In the genomic region with DNA sequence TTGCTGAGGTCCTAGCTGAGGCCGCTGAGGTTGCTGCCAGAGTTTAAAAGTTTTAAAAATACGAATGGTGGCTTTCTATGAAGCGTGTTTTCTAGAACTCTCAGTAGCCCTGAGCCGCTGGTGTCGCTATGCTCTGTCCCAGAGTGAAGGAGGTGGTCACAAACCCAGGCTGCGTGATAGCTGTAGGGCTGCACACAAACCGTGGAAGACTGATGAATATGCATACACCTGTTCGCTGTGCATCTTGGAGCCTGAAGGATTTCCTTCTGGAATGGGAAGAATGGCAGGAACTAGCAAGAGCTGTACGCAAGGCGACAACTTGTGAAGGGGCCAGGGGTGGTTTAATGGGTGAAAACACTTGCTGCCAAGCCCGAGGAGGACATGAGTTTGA, we compare ENCODE assay signal across 8 mouse cellular contexts. TPM values are rescaled to one million over a fixed set of nuclear protein-coding genes. Genes with fewer than 3 reads are reported as not detected.
DNase-seq lines count a peak whose midpoint lies in the region; ATAC-seq and TF ChIP-seq lines count a peak whose summit lies in the region.

No protein-coding gene starts in this region.

- H3K9me3 ChIP-seq in heart, embryonic 12.5 days (replicated peaks): no peaks in the 10 kb centered on the region
- no peaks in the 10 kb centered on the region for H3K9me3 ChIP-seq in embryonic facial prominence, embryonic 15.5 days (replicated peaks)
- no peaks in the 10 kb centered on the region for H3K9me3 ChIP-seq in limb, embryonic 14.5 days (ENCODE audit: control insufficient read depth, low read length)

- WGBS in heart, embryonic 12.5 days: 1% methylated on average over 11 of the region's 11 CpGs
- 2% methylated on average over 11 of the region's 11 CpGs for WGBS in embryonic facial prominence, embryonic 15.5 days
- WGBS in limb, embryonic 14.5 days: 2% methylated on average over 11 of the region's 11 CpGs
- 4% methylated on average over 11 of the region's 11 CpGs for WGBS in olfactory bulb, adult 2 months

- no peak for TF ChIP-seq CTCF in olfactory bulb, adult 2 months (IDR thresholded peaks at IDR 0.05; ENCODE audit: insufficient read depth, low read depth, low read length)

- no peak for DNase-seq in heart, postnatal 10 days
- DNase-seq in limb, embryonic 14.5 days (ENCODE audit: low spot score): peak; percentile 21
- DNase-seq in B cell, adult 2 months: no peak
- DNase-seq in layer of hippocampus, adult 18-20 months (ENCODE audit: low spot score in 2 of 2): no peak

- peak overlapping the region; percentile 72 for H3K4me2 ChIP-seq in heart, embryonic 12.5 days
- peak overlapping the region; percentile 76 for H3K4me2 ChIP-seq in embryonic facial prominence, embryonic 15.5 days (replicated peaks)
- H3K4me2 ChIP-seq in limb, embryonic 14.5 days (replicated peaks; ENCODE audit: low read depth, low read length, severe bottlenecking): peak overlapping the region; percentile 54

- peak overlapping the region; percentile 91 for H3K4me3 ChIP-seq in heart, embryonic 12.5 days
- H3K4me3 ChIP-seq in embryonic facial prominence, embryonic 15.5 days (replicated peaks): peak overlapping the region; percentile 91
- peak overlapping the region; percentile 83 for H3K4me3 ChIP-seq in limb, embryonic 14.5 days (replicated peaks; ENCODE audit: low read length)
- H3K4me3 ChIP-seq in olfactory bulb, adult 2 months (ENCODE audit: insufficient read depth, low read depth, low read length): peak overlapping the region; percentile 67

- H3K9ac ChIP-seq in heart, embryonic 12.5 days: peak overlapping the region; percentile 28
- H3K9ac ChIP-seq in embryonic facial prominence, embryonic 15.5 days: peak overlapping the region; percentile 86
- peak overlapping the region; percentile 91 for H3K9ac ChIP-seq in limb, embryonic 14.5 days (ENCODE audit: low read depth, low read length, severe bottlenecking)

- no peaks in the 10 kb centered on the region for H3K27me3 ChIP-seq in heart, embryonic 12.5 days (replicated peaks)
- H3K27me3 ChIP-seq in embryonic facial prominence, embryonic 15.5 days: no peaks in the 10 kb centered on the region
- no peaks in the 10 kb centered on the region for H3K27me3 ChIP-seq in limb, embryonic 14.5 days (ENCODE audit: control insufficient read depth, insufficient read depth, low read length)

- peak; percentile 41 for ATAC-seq in heart, embryonic 12.5 days (ENCODE audit: insufficient number of reproducible peaks, low FRiP score)
- peak; percentile 47 for ATAC-seq in CD4-positive, CD25-positive, alpha-beta regulatory T cell, adult 4 months
- peak; percentile 40; the same call in 1 of the 2 replicates for ATAC-seq in embryonic facial prominence, embryonic 15.5 days (ENCODE audit: insufficient number of reproducible peaks, low FRiP score, low TSS enrichment, low read depth)
- peak; percentile 42 for ATAC-seq in limb, embryonic 14.5 days (ENCODE audit: low FRiP score, low read depth)

- peaks cover 18% of the 10 kb centered on the region for H3K4me1 ChIP-seq in heart, embryonic 12.5 days (replicated peaks)
- H3K4me1 ChIP-seq in embryonic facial prominence, embryonic 15.5 days: peaks cover 22% of the 10 kb centered on the region
- peaks cover 14% of the 10 kb centered on the region for H3K4me1 ChIP-seq in limb, embryonic 14.5 days (ENCODE audit: control insufficient read depth, insufficient read depth, low read length)
- H3K4me1 ChIP-seq in olfactory bulb, adult 2 months (ENCODE audit: control insufficient read depth, insufficient read depth, low read length): peaks cover 14% of the 10 kb centered on the region

- intact Hi-C loops in heart, postnatal 10 days (cut with DNase I): no loop called here

- H3K27ac ChIP-seq in heart, embryonic 12.5 days (ENCODE audit: poor library complexity, severe bottlenecking): peak overlapping the region; percentile 65
- H3K27ac ChIP-seq in embryonic facial prominence, embryonic 15.5 days (replicated peaks): peak overlapping the region; percentile 90
- peak overlapping the region; percentile 65 for H3K27ac ChIP-seq in limb, embryonic 14.5 days (replicated peaks; ENCODE audit: low read depth, low read length)
- H3K27ac ChIP-seq in olfactory bulb, adult 2 months (ENCODE audit: insufficient read depth, low read depth, low read length): no peak overlapping the region

- TF ChIP-seq POLR2A in limb, embryonic 14.5 days (IDR thresholded peaks at IDR 0.05; ENCODE audit: borderline replicate concordance, extremely low read depth, insufficient read depth, insufficient read length): no peak
- TF ChIP-seq POLR2A in olfactory bulb, adult 2 months (IDR thresholded peaks at IDR 0.05; ENCODE audit: insufficient read depth, low read depth, low read length): no peak

- H3K36me3 ChIP-seq in heart, embryonic 12.5 days: peaks cover 18% of the 10 kb centered on the region
- H3K36me3 ChIP-seq in embryonic facial prominence, embryonic 15.5 days: peaks cover 13% of the 10 kb centered on the region
- peaks cover 13% of the 10 kb centered on the region for H3K36me3 ChIP-seq in limb, embryonic 14.5 days (ENCODE audit: control insufficient read depth, insufficient read depth, low read length)

RNA-seq across cellular contexts. Expression of a gene that starts 0.6 kb away (rescaled TPM):
- polyA plus RNA-seq in heart, embryonic 12.5 days (2016; fragmentation: Nextera tagmentation; extraction: Ambion mirVana): 38.7 and 40.6 TPM in 2 replicates
- total RNA-seq in heart, postnatal 10 days (2021): 10 to 100 TPM; 13.0 to 14.1 TPM
- polyA plus RNA-seq in CD4-positive, CD25-positive, alpha-beta regulatory T cell, adult 4 months (2017; shearing (Covaris generic)): 10 to 100 TPM; 57.8 to 65.0 TPM
- polyA plus RNA-seq in embryonic facial prominence, embryonic 15.5 days (2015; fragmentation: Nextera tagmentation; extraction: Ambion mirVana): 50.8 and 55.2 TPM in 2 replicates
- 33.8 and 44.4 TPM in 2 replicates for polyA plus RNA-seq in limb, embryonic 14.5 days (2012; rRNA removed)
- 55.9 and 56.8 TPM in 2 replicates for polyA plus RNA-seq in limb, embryonic 14.5 days (2014; fragmentation: Nextera tagmentation; extraction: Ambion mirVana)
- polyA plus RNA-seq in olfactory bulb, adult 2 months (2012; ENCODE audit: insufficient read depth, insufficient read length, low replicate concordance, missing spikeins): not detected in 2 replicates
- 10 to 100 TPM; 21.2 to 22.9 TPM for total RNA-seq in layer of hippocampus, adult 18-20 months (2021)

Comparison
In these comparisons a context has a peak if more than half of its experiments do, and no peak if none do; other contexts are left out.
1. H3K9ac ChIP-seq: peak in every context shown above with its lines; median percentile 91 in limb, embryonic 14.5 days; 86 in embryonic facial prominence, embryonic 15.5 days; 28 in heart, embryonic 12.5 days.
2. RNA of a gene that starts 0.6 kb away (polyA plus RNA-seq): 57.8 to 65.0 TPM in CD4-positive, CD25-positive, alpha-beta regulatory T cell, adult 4 months, 33.8 to 56.8 TPM in limb, embryonic 14.5 days, 50.8 to 55.2 TPM in embryonic facial prominence, embryonic 15.5 days and 38.7 to 40.6 TPM in heart, embryonic 12.5 days; not detected in olfactory bulb, adult 2 months; every median in the first group is over 10 times any median in the second.
3. Peak in every context shown above with its lines, with median percentiles within 50 percentile points of each other: ATAC-seq, H3K4me2 ChIP-seq and H3K4me3 ChIP-seq.